Mouse (Mus musculus) limb, embryonic 14.5 days (tissue): ENCODE results near the gene Col26a1. TPM values are rescaled to one million over a fixed set of nuclear protein-coding genes. Genes with fewer than 3 reads are reported as not detected.

Experiments
- ATAC-seq: fragments of 200-750 bp; cut with Nextera tagmentation; 2 replicates; pipeline ENCODE4 v1.8.0; 2017; ENCODE audit warnings: low read depth, moderate number of reproducible peaks, moderate TSS enrichment; ENCODE audit not compliant: low FRiP score
- DNase-seq: peaks from one replicate; pipeline ENCODE4 v3.0.0-alpha.2; 2015; ENCODE audit warnings: low spot score
- H3K27ac ChIP-seq: fragments of 300-500 bp; sonication (generic); replicated peaks from 2 replicates; pipeline ENCODE4 v1.5.1; 2014; ENCODE audit warnings: low read depth, mild to moderate bottlenecking, low read length, moderate library complexity, mixed read lengths
- H3K27me3 ChIP-seq: fragments of 300-500 bp; sonication (generic); 2 replicates; pipeline ENCODE4 v1.6.1; 2014; ENCODE audit warnings: low read length, mixed read lengths; ENCODE audit not compliant: control insufficient read depth, insufficient read depth
- H3K36me3 ChIP-seq: fragments of 300-500 bp; sonication (generic); 2 replicates; pipeline ENCODE4 v1.6.1; 2014; ENCODE audit warnings: mild to moderate bottlenecking, low read length, moderate library complexity, mixed read lengths; ENCODE audit not compliant: control insufficient read depth, insufficient read depth
- H3K4me1 ChIP-seq: fragments of 300-500 bp; sonication (generic); 2 replicates; pipeline ENCODE4 v1.6.1; 2014; ENCODE audit warnings: antibody characterized with exemption, low read length, mixed read lengths; ENCODE audit not compliant: control insufficient read depth, insufficient read depth
- H3K4me2 ChIP-seq: fragments of 300-500 bp; sonication (generic); replicated peaks from 2 replicates; pipeline ENCODE4 v1.6.1; 2014; ENCODE audit warnings: low read depth, mild to moderate bottlenecking, low read length, moderate library complexity; ENCODE audit not compliant: severe bottlenecking
- H3K4me3 ChIP-seq: fragments of 300-500 bp; sonication (generic); replicated peaks from 2 replicates; pipeline ENCODE4 v1.5.1; 2014; ENCODE audit warnings: low read length
- H3K9ac ChIP-seq: fragments of 300-500 bp; sonication (generic); 2 replicates; pipeline ENCODE4 v1.6.1; 2014; ENCODE audit warnings: mild to moderate bottlenecking, low read depth, low read length, moderate library complexity; ENCODE audit not compliant: severe bottlenecking
- H3K9me3 ChIP-seq: fragments of 300-500 bp; sonication (generic); 2 replicates; pipeline ENCODE4 v1.6.1; 2016; ENCODE audit warnings: low read length; ENCODE audit not compliant: control insufficient read depth
- POLR2A ChIP-seq: fragments of 200-500 bp; IDR thresholded peaks from 2 replicates; pipeline ENCODE4 v1.8.0; 2012; ENCODE audit warnings: inconsistent platforms, mild to moderate bottlenecking, moderate library complexity, borderline replicate concordance; ENCODE audit not compliant: insufficient read depth, insufficient read length; ENCODE audit errors: extremely low read depth
- WGBS: fragments of 180-500 bp; shearing (Covaris S2); extraction: QIAGEN DNeasy Blood & Tissue Kit; methylation state at CpG from one replicate; pipeline ENCODE4 v1.1.7; 2014; 5-methylcytosine and 5-hydroxymethylcytosine counted together
- polyA plus RNA-seq, 2 experiments: library from polyadenylated mRNA; depleted of rRNA in 1 of 2; stranded (reverse) in 1 of 2; unstranded in 1 of 2; fragments of >200 nt; fragmentation: Nextera tagmentation in 1 of 2; extraction: Ambion mirVana in 1 of 2; gene quantifications; 2 replicates each; pipeline versions ENCODE4 v1.2.1 to v1.2.3; 2012 to 2014

Col26a1 gene
- polyA plus RNA-seq, 2 experiments: 85.5 to 219 TPM

DNA sequence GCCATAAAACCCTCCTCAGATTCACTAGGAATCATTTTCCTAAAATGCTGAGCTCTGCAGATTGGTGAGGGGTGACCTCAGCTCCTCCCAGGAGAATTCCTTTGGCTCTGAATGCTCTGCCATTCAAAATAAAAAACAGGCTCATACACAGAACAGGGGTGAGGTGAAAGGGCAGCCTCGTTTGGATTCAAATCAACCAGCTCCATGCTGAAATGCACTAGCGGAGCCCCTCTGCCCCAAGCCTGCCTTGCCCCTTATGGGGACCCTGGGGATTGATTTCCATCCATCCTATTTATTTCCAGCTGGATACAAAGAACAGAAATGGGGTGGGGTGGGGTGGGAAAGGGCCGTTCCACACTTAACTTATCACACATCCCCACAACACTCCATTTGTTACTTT lies 52.9 kb downstream of the Col26a1 start:
- no peak for DNase-seq
- no peak overlapping the region for H3K9ac ChIP-seq
- WGBS: 74% methylated on average over 3 of the region's 3 CpGs

DNA sequence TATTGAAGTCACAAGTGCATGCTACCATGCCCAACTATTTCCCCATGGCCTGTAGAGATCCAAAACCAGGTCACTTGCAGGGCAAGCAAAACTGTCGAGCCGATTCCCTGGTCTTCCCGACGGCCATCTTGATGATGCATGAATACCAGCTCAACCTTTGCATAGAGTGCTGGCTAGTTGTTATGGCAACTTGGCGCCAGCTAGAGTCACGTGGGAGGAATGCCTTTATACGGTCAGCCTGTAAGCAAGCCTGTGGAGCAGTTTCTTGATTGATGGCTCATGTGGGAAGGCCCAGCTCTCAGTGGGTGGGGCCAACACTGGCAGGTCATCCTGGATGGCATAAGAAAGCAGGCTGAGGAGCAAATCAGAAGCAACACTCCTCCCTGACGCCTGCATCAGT lies 61.0 kb downstream of the Col26a1 start:
- TF ChIP-seq POLR2A: no peak
- peaks cover 14% of the 10 kb centered on the region for H3K36me3 ChIP-seq
- no peak overlapping the region for H3K9ac ChIP-seq
- peaks cover 3% of the 10 kb centered on the region; the same call in 1 of the 2 replicates for H3K9me3 ChIP-seq
- no peak for ATAC-seq
- peaks cover 19% of the 10 kb centered on the region for H3K4me1 ChIP-seq
- H3K4me2 ChIP-seq: no peak overlapping the region
- H3K27me3 ChIP-seq: no peaks in the 10 kb centered on the region
- WGBS: 89% methylated on average over 8 of the region's 8 CpGs
- H3K27ac ChIP-seq: no peak overlapping the region
- DNase-seq: no peak
- no peak overlapping the region for H3K4me3 ChIP-seq

More for the DNA sequence above, 52.9 kb downstream of the Col26a1 start:
- peaks cover 42% of the 10 kb centered on the region for H3K36me3 ChIP-seq
- TF ChIP-seq POLR2A: no peak
- no peak overlapping the region for H3K4me3 ChIP-seq
- peaks cover 4% of the 10 kb centered on the region; the same call in 1 of the 2 replicates for H3K9me3 ChIP-seq
- H3K4me2 ChIP-seq: no peak overlapping the region
- no peak for ATAC-seq
- H3K4me1 ChIP-seq: no peaks in the 10 kb centered on the region
- H3K27me3 ChIP-seq: no peaks in the 10 kb centered on the region
- no peak overlapping the region for H3K27ac ChIP-seq

DNA sequence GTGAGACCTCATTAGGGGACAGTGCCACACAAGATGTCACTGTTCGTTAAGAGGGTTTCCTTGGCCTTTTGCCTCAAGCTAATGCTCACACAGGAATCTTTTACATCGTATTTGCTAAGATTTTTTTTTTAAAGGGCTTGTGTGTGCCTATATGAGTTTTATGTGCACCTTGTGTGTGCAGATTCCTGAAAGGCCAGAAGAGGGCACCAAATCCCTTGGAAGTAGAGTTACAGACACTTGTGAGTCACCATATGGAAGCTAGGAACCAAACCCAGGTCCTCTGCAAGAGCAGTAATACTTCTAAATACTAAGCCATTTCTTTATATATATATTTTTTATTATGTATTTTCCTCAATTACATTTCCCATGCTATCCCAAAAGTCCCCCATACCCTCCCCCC lies 62.1 kb downstream of the Col26a1 start:
- ATAC-seq: no peak
- Histone ChIP-seq H3K4me3 (no peak overlapping the region), H3K9me3 (peaks cover 3% of the 10 kb centered on the region; the same call in 1 of the 2 replicates), H3K27me3 (no peaks in the 10 kb centered on the region), H3K4me2 (no peak overlapping the region), H3K27ac (no peak overlapping the region), H3K9ac (no peak overlapping the region), H3K4me1 (peaks cover 19% of the 10 kb centered on the region), H3K36me3 (peaks cover 14% of the 10 kb centered on the region)
- TF ChIP-seq POLR2A: no peak
- WGBS: 70% methylated on average over 2 of the region's 2 CpGs
- DNase-seq: no peak

DNA sequence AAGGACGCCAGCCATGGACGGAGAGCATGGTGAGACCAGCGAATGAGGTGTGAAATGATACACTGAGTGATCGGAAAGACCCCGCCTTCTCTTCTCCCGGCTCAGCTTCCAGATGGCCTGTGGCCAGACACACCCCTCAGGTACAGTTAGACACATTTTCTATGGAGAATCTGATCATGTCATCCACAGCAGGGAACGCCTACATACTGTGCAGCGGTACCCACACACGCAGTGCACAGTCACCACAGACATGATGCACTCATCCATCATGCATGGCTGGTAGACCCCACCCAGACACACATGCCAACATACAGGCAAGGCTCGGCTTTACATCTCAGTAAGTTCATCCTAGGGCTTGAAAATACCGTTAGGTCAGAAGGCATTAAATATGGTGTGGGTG lies 63.3 kb downstream of the Col26a1 start:
- H3K27me3 ChIP-seq: no peaks in the 10 kb centered on the region
- H3K27ac ChIP-seq: peak overlapping the region; percentile 28; the same call in 1 of the 2 replicates
- H3K4me1 ChIP-seq: peaks cover 19% of the 10 kb centered on the region
- peaks cover 12% of the 10 kb centered on the region for H3K36me3 ChIP-seq
- DNase-seq (no peak), ATAC-seq (peak; percentile 31; the same call in 1 of the 2 replicates)
- H3K4me2 ChIP-seq: 0 out of 2 replicates have a peak overlapping the region, but pooled peaks have one; percentile 1
- no peak for TF ChIP-seq POLR2A
- WGBS: 48% methylated on average over 11 of the region's 11 CpGs
- no peak overlapping the region for H3K4me3 ChIP-seq
- H3K9me3 ChIP-seq: peaks cover 7% of the 10 kb centered on the region; the same call in 1 of the 2 replicates
- no peak overlapping the region for H3K9ac ChIP-seq

DNA sequence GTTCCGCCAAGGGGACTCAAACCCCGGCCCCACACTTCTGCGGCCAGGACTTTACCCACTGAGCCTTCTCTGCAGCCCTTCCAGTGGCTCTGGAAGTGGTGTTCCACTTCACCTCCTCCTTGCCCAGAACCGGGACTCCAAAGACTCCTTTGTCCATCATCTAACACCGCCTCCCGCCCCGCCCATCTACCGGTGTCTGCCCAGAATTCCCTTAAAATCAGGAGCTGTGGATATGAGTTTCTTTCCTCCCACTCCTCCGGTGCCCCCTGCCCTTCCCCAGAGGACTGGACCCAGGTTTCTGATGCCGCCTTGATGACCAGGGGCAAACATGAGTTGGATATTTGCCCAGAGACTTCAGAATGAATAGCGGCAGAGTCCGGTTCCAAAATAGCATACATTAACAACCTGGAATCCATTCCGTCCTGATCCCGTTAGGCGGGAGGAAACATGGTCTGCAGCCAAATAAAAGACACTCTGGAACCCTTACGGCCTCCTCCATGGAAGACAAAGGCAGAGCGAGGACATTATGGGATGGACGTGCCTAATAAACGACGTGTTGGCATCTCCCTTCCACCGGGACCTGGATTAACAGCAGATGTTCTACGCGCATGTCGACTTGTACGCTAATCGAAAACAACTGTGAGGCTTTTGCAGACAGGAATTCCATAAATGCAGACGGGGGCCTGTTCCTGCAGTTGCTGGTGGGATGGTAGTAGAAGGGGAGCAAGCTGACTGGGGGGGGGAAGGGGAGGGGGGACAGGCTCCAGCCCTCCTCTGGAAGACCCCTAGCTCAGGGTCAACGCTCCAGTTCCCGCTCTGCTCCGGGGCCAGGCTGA lies 72.3 kb downstream of the Col26a1 start:
- DNase-seq: peak; percentile 94
- Histone ChIP-seq H3K27me3 (no peaks in the 10 kb centered on the region), H3K36me3 (no peaks in the 10 kb centered on the region; the same call in 1 of the 2 replicates), H3K4me3 (peak overlapping the region; percentile 16), H3K4me1 (peaks cover 31% of the 10 kb centered on the region), H3K4me2 (peak overlapping the region; percentile 41), H3K9me3 (peaks cover 4% of the 10 kb centered on the region; the same call in 1 of the 2 replicates), H3K9ac (peak overlapping the region; percentile 42), H3K27ac (peak overlapping the region; percentile 90)
- peak; percentile 9; the same call in 1 of the 2 replicates for TF ChIP-seq POLR2A
- 15% methylated on average over 30 of the region's 30 CpGs for WGBS
- ATAC-seq: peak; percentile 90
